Mouse (Mus musculus): Measurements from ENCODE around the gene Slc15a1.

The Slc15a1 gene

GRCm38 (mm10) chr14:121504781-121505484 lies at the start of gene Slc15a1:
Gene Slc15a1 (minus strand): TSS chr14:121505252.
- no peak for DNase-seq

GRCm38 (mm10) chr14:121553785-121554184 lies 48.7 kb upstream of the Slc15a1 start:
- DNase-seq: no peak

- no peak for DNase-seq
Observed at GRCm38 (mm10) chr14:121552586-121552985, 47.5 kb upstream of the Slc15a1 start.

- no peak for DNase-seq
Observed at GRCm38 (mm10) chr14:121549834-121550233, 44.8 kb upstream of the Slc15a1 start.

- DNase-seq: no peak
Observed at GRCm38 (mm10) chr14:121547745-121548144, 42.7 kb upstream of the Slc15a1 start.

GRCm38 (mm10) chr14:121546621-121547020 lies 41.6 kb upstream of the Slc15a1 start:
- DNase-seq: no peak

- no peak for DNase-seq
Observed at GRCm38 (mm10) chr14:121545551-121546331, 40.7 kb upstream of the Slc15a1 start.

GRCm38 (mm10) chr14:121541262-121541661 lies 36.2 kb upstream of the Slc15a1 start:
- no peak for DNase-seq

- no peak for DNase-seq
Observed at GRCm38 (mm10) chr14:121534501-121534900, 29.4 kb upstream of the Slc15a1 start.

GRCm38 (mm10) chr14:121530853-121531252 lies 25.8 kb upstream of the Slc15a1 start:
- no peak for DNase-seq

GRCm38 (mm10) chr14:121527883-121528282 lies 22.8 kb upstream of the Slc15a1 start:
- DNase-seq: no peak

GRCm38 (mm10) chr14:121527201-121527600 lies 22.1 kb upstream of the Slc15a1 start:
- no peak for DNase-seq

- DNase-seq: no peak
Observed at GRCm38 (mm10) chr14:121521709-121522108, 16.7 kb upstream of the Slc15a1 start.

- no peak for DNase-seq
Observed at GRCm38 (mm10) chr14:121516881-121517280, 11.8 kb upstream of the Slc15a1 start.

GRCm38 (mm10) chr14:121508929-121509328 lies 3.9 kb upstream of the Slc15a1 start:
- DNase-seq: no peak

- no peak for DNase-seq
Observed at GRCm38 (mm10) chr14:121506336-121506735, 1.3 kb upstream of the Slc15a1 start.

GRCm38 (mm10) chr14:121505485-121505860 lies 421 bp upstream of the Slc15a1 start:
- no peak for DNase-seq

GRCm38 (mm10) chr14:121500577-121500976 lies 4.5 kb downstream of the Slc15a1 start:
- DNase-seq: no peak

GRCm38 (mm10) chr14:121499769-121500168 lies 5.3 kb downstream of the Slc15a1 start:
- DNase-seq: no peak

GRCm38 (mm10) chr14:121497800-121498199 lies 7.3 kb downstream of the Slc15a1 start:
- no peak for DNase-seq

GRCm38 (mm10) chr14:121495741-121496140 lies 9.3 kb downstream of the Slc15a1 start:
- no peak for DNase-seq

- no peak for DNase-seq
Observed at GRCm38 (mm10) chr14:121495120-121495519, 9.9 kb downstream of the Slc15a1 start.

GRCm38 (mm10) chr14:121494238-121494637 lies 10.8 kb downstream of the Slc15a1 start:
- no peak for DNase-seq

- DNase-seq: no peak
Observed at GRCm38 (mm10) chr14:121493712-121494111, 11.3 kb downstream of the Slc15a1 start.

Data from liver (tissue).